27 mouse cellular contexts compared by ENCODE assay signal in the genomic region with DNA sequence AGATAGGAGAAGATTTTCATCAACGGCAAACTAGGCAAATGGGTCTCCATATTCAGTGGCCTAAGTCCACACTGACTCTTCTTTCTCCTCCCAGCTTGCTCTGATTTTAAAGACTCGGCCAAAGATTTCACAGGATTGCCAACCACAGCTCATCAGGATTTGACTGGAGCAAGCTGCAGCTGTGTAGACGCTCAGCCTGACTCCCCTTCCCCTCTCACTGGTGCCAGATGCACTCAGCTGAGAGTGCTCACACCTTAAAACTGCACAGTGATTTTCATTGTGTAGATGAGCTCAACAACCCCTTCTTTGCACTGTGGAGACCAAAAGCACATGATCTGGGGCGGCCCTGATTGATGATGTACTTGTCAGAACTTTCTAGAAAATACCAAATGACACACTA. TPM values are rescaled to one million over a fixed set of nuclear protein-coding genes. Genes with fewer than 3 reads are reported as not detected.
"Had no signal": no experiment of that assay in that cellular context is flagged by ENCODE, and none has a peak within 500 bp of the region (broad histone marks: within the 10 kb centered on the region; RNA-seq: fewer than 3 reads in every experiment).

A gene (minus strand): TSS at position 101 of the 400 bp plus-strand sequence.

RNA-seq across cellular contexts. Expression of the gene that starts here (rescaled TPM):
- polyA plus RNA-seq: limb, embryonic 10.5 days; limb, embryonic 11.5 days; limb, embryonic 12.5 days; limb, embryonic 13.5 days; limb, embryonic 14.5 days; limb, embryonic 15.5 days; liver, adult 2 months; liver, embryonic 11.5 days; liver, embryonic 12.5 days; liver, embryonic 13.5 days; liver, embryonic 14.5 days; liver, embryonic 15.5 days; liver, embryonic 16.5 days; liver, postnatal 0 days; lung, adult 2 months; lung, embryonic 15.5 days; lung, embryonic 16.5 days; lung, postnatal 0 days; macrophage; midbrain, embryonic 10.5 days; midbrain, embryonic 11.5 days; midbrain, embryonic 12.5 days; midbrain, embryonic 13.5 days; midbrain, embryonic 14.5 days; midbrain, embryonic 16.5 days; midbrain, postnatal 0 days; myocyte had no signal
